ENCODE assay signal across 15 mouse cellular contexts in the genomic region with DNA sequence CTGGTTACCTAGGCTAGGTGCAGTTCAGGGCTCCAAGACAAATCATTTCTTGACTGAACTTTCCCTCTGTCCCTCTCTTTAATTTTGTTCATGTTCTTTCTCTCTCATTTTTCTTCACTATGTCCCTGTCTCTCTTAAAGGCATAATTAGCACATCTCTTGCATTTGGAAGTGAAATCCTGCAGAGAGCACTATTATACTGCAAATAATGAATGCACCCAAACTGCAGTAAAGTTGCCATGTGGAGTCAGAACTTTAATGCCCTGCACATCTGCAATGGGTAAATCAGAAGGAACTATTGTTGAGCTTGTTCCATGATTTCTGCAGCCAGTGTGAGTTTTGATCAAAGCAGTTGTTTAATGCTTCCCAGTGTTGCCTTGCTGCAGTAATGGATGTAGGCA.
"Had no signal": no experiment of that assay in that cellular context is flagged by ENCODE, and none has a peak within 500 bp of the region (broad histone marks: within the 10 kb centered on the region; RNA-seq: fewer than 3 reads in every experiment).

No protein-coding gene starts in this region.

- DNase-seq: kidney, adult 2 months; kidney, postnatal 36 days; lung, embryonic 14.5 days; lung, postnatal 10 days; lung, postnatal 4 days; right cerebral cortex, adult 18-20 months; right cerebral cortex, postnatal 25 days; thymus, adult 18-20 months; thymus, postnatal 14 days had no signal

- H3K27me3 ChIP-seq: neural tube, embryonic 15.5 days had no signal

- H3K27ac ChIP-seq: left cerebral cortex, adult 2 months; limb, embryonic 10.5 days; midbrain, embryonic 10.5 days; neural tube, embryonic 15.5 days had no signal

- H3K36me3 ChIP-seq: limb, embryonic 10.5 days; midbrain, embryonic 10.5 days; neural tube, embryonic 15.5 days had no signal

- H3K9ac ChIP-seq: lung, embryonic 14.5 days; neural tube, embryonic 15.5 days had no signal

- H3K4me2 ChIP-seq: liver, embryonic 11.5 days; lung, embryonic 14.5 days; neural tube, embryonic 15.5 days had no signal

- H3K4me1 ChIP-seq: limb, embryonic 10.5 days; midbrain, embryonic 10.5 days; neural tube, embryonic 15.5 days had no signal

- H3K9me3 ChIP-seq: limb, embryonic 10.5 days; midbrain, embryonic 10.5 days; neural tube, embryonic 15.5 days had no signal

- H3K4me3 ChIP-seq: left cerebral cortex, adult 2 months; limb, embryonic 10.5 days; midbrain, embryonic 10.5 days; myocyte; neural tube, embryonic 15.5 days had no signal
